Mouse (Mus musculus): Measurements from ENCODE around the gene Rasgef1b. TPM values are rescaled to one million over a fixed set of nuclear protein-coding genes. Genes with fewer than 3 reads are reported as not detected.
"Not testable (repeated sequence)": the region's sequence is repeated elsewhere in the genome, so short reads cannot be mapped to it uniquely, and the experiment has no call there.

The Rasgef1b gene
- polyA plus RNA-seq, 1 experiment from 2014 or later: 8.8 TPM

DNA sequence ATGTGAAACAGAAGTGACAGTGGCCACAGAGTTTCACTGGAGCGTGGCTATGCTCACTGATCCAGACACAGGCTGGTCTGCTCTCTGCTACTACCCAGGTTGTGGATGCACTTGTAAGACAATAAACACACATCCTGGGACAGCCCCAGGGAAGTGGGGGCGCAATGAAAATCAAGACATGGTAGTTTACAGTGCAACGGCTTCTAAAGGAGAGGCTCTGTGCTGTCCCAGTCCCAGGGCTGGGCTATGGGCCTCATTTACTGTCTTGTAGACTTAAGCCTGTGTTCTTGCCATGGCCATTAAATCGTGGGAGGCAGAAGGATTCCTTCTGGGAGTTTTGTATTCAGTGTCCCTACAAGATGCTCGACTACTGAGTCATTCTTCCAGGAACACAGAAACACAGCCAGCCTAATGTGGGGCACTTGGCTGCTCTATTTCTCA is 504.3 kb downstream of the Rasgef1b start:
- Histone ChIP-seq H3K4me3 (ENCODE audit: low read length) (no peak overlapping the region), H3K4me2 (replicated peaks; ENCODE audit: low read depth, low read length) (no peak overlapping the region), H3K9me3 (ENCODE audit: control insufficient read depth, low read length) (no peaks in the 10 kb centered on the region), H3K36me3 (ENCODE audit: control insufficient read depth, insufficient read depth, low read length) (peaks cover 17% of the 10 kb centered on the region), H3K9ac (ENCODE audit: low read depth, low read length) (no peak overlapping the region), H3K27me3 (ENCODE audit: control insufficient read depth, insufficient read depth, low read length) (no peaks in the 10 kb centered on the region), H3K4me1 (ENCODE audit: control insufficient read depth, insufficient read depth, low read length) (peaks cover 3% of the 10 kb centered on the region; the same call in 1 of the 2 replicates), H3K27ac (ENCODE audit: low read depth, low read length) (no peak overlapping the region)
- ATAC-seq (ENCODE audit: low FRiP score, low TSS enrichment): peak; percentile 68
- 23% methylated on average over 5 of the region's 5 CpGs for WGBS

DNA sequence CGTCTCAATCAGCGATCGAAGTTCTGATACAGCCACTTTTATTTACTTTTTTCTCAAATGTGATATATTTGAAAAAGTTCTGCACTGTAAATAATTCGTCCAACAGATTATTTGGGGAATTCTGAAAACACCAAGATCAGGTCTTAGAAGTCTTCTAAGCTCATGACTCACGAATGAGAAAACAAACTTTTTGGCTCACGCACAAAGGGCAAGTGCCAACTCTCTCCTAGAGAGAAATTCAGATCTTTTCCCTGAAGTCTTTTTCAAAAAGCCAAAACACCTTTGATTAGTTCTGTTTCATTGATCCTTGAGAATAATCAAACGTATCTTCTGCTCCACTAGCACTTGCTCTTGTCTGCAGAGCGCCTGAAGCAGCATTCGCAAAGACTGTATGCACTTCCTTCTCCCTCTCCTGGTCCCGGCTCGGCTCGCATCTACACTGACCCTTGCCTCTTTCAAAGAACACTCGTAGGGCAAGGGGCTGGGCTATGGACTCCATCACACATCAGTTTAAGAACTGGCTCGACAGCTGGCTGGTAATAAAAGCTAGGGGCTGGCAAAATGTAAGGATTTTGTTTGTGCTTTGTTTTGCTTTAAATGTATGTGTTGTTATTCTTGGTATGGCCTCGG is 504.9 kb downstream of the Rasgef1b start:
- Histone ChIP-seq H3K4me2 (replicated peaks; ENCODE audit: low read depth, low read length) (no peak overlapping the region), H3K4me3 (ENCODE audit: low read length) (no peak overlapping the region), H3K27ac (ENCODE audit: low read depth, low read length) (no peak overlapping the region), H3K9me3 (ENCODE audit: control insufficient read depth, low read length) (no peaks in the 10 kb centered on the region), H3K4me1 (ENCODE audit: control insufficient read depth, insufficient read depth, low read length) (peaks cover 3% of the 10 kb centered on the region; the same call in 1 of the 2 replicates), H3K9ac (ENCODE audit: low read depth, low read length) (no peak overlapping the region), H3K36me3 (ENCODE audit: control insufficient read depth, insufficient read depth, low read length) (peaks cover 22% of the 10 kb centered on the region), H3K27me3 (ENCODE audit: control insufficient read depth, insufficient read depth, low read length) (no peaks in the 10 kb centered on the region)
- ATAC-seq (ENCODE audit: low FRiP score, low TSS enrichment): no peak
- 48% methylated on average over 15 of the region's 15 CpGs for WGBS

DNA sequence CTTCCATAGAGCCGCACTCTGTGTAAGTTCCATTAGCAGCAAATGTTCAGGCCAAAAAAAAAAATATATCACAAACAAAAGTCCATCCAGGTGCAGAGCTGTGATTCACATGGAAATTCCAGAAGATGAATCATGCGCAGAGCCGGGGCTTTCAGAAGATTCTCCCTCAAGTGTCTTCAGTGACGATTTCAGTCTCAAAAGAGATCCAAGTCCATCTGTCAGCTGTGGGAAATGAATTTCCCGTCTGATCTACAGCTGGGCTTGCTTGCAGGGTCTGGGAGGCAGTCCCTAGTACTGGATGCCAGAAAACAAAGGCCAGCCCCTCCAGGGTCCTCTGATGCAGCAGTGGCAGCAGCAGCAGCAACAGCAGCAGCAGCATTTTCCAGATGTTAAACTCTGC is 510.5 kb downstream of the Rasgef1b start:
- ATAC-seq (ENCODE audit: low FRiP score, low TSS enrichment): no peak
- WGBS: 76% methylated on average over 5 of the region's 5 CpGs
- no peaks in the 10 kb centered on the region for H3K4me1 ChIP-seq (ENCODE audit: control insufficient read depth, insufficient read depth, low read length)
- H3K9me3 ChIP-seq (ENCODE audit: control insufficient read depth, low read length): no peaks in the 10 kb centered on the region
- no peaks in the 10 kb centered on the region for H3K27me3 ChIP-seq (ENCODE audit: control insufficient read depth, insufficient read depth, low read length)
- no peak overlapping the region for H3K27ac ChIP-seq (ENCODE audit: low read depth, low read length)
- no peak overlapping the region for H3K4me3 ChIP-seq (ENCODE audit: low read length)
- peaks cover 22% of the 10 kb centered on the region for H3K36me3 ChIP-seq (ENCODE audit: control insufficient read depth, insufficient read depth, low read length)
- no peak overlapping the region for H3K4me2 ChIP-seq (replicated peaks; ENCODE audit: low read depth, low read length)
- no peak overlapping the region for H3K9ac ChIP-seq (ENCODE audit: low read depth, low read length)

DNA sequence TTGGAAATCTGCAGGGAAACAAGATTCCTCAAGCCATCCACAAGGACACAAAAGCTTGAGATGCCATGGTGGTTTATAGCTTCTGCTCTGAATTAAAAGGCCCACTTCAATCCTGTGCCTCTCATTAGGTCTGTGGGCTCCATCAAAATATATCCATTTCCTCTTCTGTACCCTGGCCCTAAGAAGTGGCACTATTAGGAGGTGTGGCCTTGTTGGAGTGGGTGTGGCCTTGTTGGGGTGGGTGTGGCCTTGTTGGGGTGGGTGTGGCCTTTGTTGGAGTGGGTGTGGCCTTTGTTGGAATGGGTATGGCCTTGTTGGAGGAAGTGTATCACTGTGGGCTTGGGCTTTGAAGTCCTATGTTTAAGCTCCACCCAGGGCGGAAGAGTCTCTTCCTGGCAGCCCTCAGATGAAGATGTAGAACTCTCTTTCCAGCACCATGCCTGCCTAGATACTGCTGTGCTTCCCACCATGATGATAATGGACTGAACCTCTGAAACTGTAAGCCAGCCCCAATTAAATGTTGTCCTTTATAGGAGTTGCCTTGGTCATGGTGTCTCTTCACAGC is 512.2 kb downstream of the Rasgef1b start:
- 90% methylated on average over 1 of the region's 1 CpGs for whole genome bisulfite sequencing
- H3K27me3 ChIP-seq (ENCODE audit: control insufficient read depth, insufficient read depth, low read length); H3K27ac ChIP-seq (ENCODE audit: low read depth, low read length); H3K4me3 ChIP-seq (ENCODE audit: low read length); H3K4me2 ChIP-seq (replicated peaks; ENCODE audit: low read depth, low read length); H3K4me1 ChIP-seq (ENCODE audit: control insufficient read depth, insufficient read depth, low read length); H3K9ac ChIP-seq (ENCODE audit: low read depth, low read length); H3K9me3 ChIP-seq (ENCODE audit: control insufficient read depth, low read length); ATAC-seq (ENCODE audit: low FRiP score, low TSS enrichment): not testable (repeated sequence)
- H3K36me3 ChIP-seq (ENCODE audit: control insufficient read depth, insufficient read depth, low read length): peaks cover 22% of the 10 kb centered on the region

- Histone ChIP-seq H3K27me3 (ENCODE audit: control insufficient read depth, insufficient read depth, low read length) (no peaks in the 10 kb centered on the region), H3K36me3 (ENCODE audit: control insufficient read depth, insufficient read depth, low read length) (peaks cover 13% of the 10 kb centered on the region; the same call in 1 of the 2 replicates), H3K9ac (ENCODE audit: low read depth, low read length) (no peak overlapping the region), H3K27ac (ENCODE audit: low read depth, low read length) (no peak overlapping the region), H3K4me1 (ENCODE audit: control insufficient read depth, insufficient read depth, low read length) (no peaks in the 10 kb centered on the region), H3K4me3 (ENCODE audit: low read length) (no peak overlapping the region), H3K9me3 (ENCODE audit: control insufficient read depth, low read length) (no peaks in the 10 kb centered on the region), H3K4me2 (replicated peaks; ENCODE audit: low read depth, low read length) (no peak overlapping the region)
- ATAC-seq (ENCODE audit: low FRiP score, low TSS enrichment): no peak
- WGBS: 66% methylated on average over 7 of the region's 7 CpGs
Measured at GRCm38 (mm10) chr5:99215207-99216157, 513.4 kb downstream of the Rasgef1b start.

DNA sequence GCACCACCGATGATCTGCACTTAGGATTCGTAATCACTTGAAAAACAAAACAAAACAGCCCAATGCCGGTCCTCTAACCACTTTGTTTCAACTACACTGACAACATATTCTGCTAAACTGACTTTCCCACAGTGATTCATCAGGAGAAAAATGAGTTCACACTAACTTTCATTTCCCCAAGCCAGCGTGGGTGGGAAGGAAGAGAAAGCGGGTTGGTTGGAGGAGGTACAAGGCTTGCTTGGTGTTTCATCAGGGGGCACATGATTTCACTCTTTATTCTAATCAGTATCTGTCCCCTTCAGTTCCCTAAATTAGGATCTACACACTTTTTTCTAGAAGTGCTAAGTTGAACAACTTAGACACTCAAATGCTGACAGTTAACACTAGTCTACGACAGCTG is 514.5 kb downstream of the Rasgef1b start:
- Histone ChIP-seq H3K27me3 (ENCODE audit: control insufficient read depth, insufficient read depth, low read length) (no peaks in the 10 kb centered on the region), H3K27ac (ENCODE audit: low read depth, low read length) (no peak overlapping the region), H3K36me3 (ENCODE audit: control insufficient read depth, insufficient read depth, low read length) (peaks cover 11% of the 10 kb centered on the region; the same call in 1 of the 2 replicates), H3K4me1 (ENCODE audit: control insufficient read depth, insufficient read depth, low read length) (no peaks in the 10 kb centered on the region), H3K4me2 (replicated peaks; ENCODE audit: low read depth, low read length) (no peak overlapping the region), H3K4me3 (ENCODE audit: low read length) (no peak overlapping the region), H3K9ac (ENCODE audit: low read depth, low read length) (no peak overlapping the region), H3K9me3 (ENCODE audit: control insufficient read depth, low read length) (no peaks in the 10 kb centered on the region)
- WGBS: 87% methylated on average over 6 of the region's 6 CpGs
- ATAC-seq (ENCODE audit: low FRiP score, low TSS enrichment): no peak

DNA sequence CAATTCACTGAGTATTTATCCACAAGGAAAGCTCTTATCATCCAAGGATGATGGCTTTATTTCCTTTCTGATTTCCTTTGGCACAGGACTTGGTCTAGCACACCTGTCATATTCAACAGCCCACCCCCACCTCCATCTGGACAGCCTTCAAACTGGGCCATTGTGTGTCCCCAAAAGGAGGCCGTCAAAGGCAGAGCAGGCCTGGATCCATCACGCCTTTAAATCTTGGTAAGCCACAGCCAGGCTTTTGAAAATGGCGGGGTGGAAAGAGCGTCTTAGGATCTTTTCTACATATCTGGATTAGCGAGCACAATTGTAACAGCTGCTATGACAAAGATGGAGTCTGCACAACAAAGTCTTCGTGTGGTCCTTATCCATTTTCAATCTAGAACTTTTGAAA is 515.7 kb downstream of the Rasgef1b start:
- no peak overlapping the region for H3K4me3 ChIP-seq (ENCODE audit: low read length)
- 0 out of 2 replicates have a peak, but pooled peaks cover 3% of the 10 kb centered on the region for H3K36me3 ChIP-seq (ENCODE audit: control insufficient read depth, insufficient read depth, low read length)
- H3K9me3 ChIP-seq (ENCODE audit: control insufficient read depth, low read length): no peaks in the 10 kb centered on the region
- WGBS: 88% methylated on average over 6 of the region's 6 CpGs
- ATAC-seq (ENCODE audit: low FRiP score, low TSS enrichment): no peak
- no peaks in the 10 kb centered on the region for H3K4me1 ChIP-seq (ENCODE audit: control insufficient read depth, insufficient read depth, low read length)
- no peak overlapping the region for H3K9ac ChIP-seq (ENCODE audit: low read depth, low read length)
- no peaks in the 10 kb centered on the region for H3K27me3 ChIP-seq (ENCODE audit: control insufficient read depth, insufficient read depth, low read length)
- no peak overlapping the region for H3K4me2 ChIP-seq (replicated peaks; ENCODE audit: low read depth, low read length)
- H3K27ac ChIP-seq (ENCODE audit: low read depth, low read length): no peak overlapping the region

DNA sequence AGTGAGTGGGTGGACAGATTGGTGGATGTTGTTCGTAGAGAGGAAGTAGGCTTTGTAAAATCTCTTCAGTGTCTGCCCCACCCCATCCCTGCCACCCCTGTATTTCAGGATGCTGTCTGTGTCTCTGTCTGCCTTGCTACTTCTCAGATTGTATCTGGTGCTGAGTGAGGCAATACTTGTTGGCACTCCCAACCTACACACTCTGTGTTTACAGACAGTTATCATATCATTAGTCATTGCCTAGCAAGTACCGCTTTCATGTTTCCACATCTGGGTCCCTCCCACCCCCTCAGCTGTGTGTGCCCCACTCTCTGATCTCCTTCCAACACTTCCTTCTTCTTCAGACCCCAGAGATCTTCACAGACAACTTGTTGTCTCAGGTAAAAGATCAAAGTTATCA is 525.4 kb downstream of the Rasgef1b start:
- H3K4me3 ChIP-seq (ENCODE audit: low read length): no peak overlapping the region
- no peak for ATAC-seq (ENCODE audit: low FRiP score, low TSS enrichment)

More for the DNA sequence above, 525.4 kb downstream of the Rasgef1b start:
- Histone ChIP-seq H3K9ac (ENCODE audit: low read depth, low read length) (no peak overlapping the region), H3K27ac (ENCODE audit: low read depth, low read length) (no peak overlapping the region), H3K27me3 (ENCODE audit: control insufficient read depth, insufficient read depth, low read length) (no peaks in the 10 kb centered on the region), H3K9me3 (ENCODE audit: control insufficient read depth, low read length) (no peaks in the 10 kb centered on the region), H3K4me1 (ENCODE audit: control insufficient read depth, insufficient read depth, low read length) (no peaks in the 10 kb centered on the region), H3K4me2 (replicated peaks; ENCODE audit: low read depth, low read length) (no peak overlapping the region), H3K36me3 (ENCODE audit: control insufficient read depth, insufficient read depth, low read length) (no peaks in the 10 kb centered on the region)
- 72% methylated on average over 2 of the region's 2 CpGs for WGBS

All from kidney, embryonic 14.5 days (tissue).